Mouse (Mus musculus) lung, adult 2 months (tissue): ENCODE results near the gene D230025D16Rik. TPM values are rescaled to one million over a fixed set of nuclear protein-coding genes. Genes with fewer than 3 reads are reported as not detected.
"Not testable (repeated sequence)": the region's sequence is repeated elsewhere in the genome, so short reads cannot be mapped to it uniquely, and the experiment has no call there.

ENCODE experiments used
- DNase-seq: peaks from one replicate; pipeline ENCODE4 v3.0.0; 2022
- H3K4me1 ChIP-seq: fragments of 200-500 bp; 2 replicates; pipeline ENCODE4 v1.6.1; 2011; ENCODE audit warnings: low read length; ENCODE audit not compliant: control insufficient read depth, insufficient read depth
- H3K4me3 ChIP-seq: fragments of 200-500 bp; replicated peaks from 2 replicates; pipeline ENCODE3; 2011; ENCODE audit warnings: low read depth, mild to moderate bottlenecking, control low read depth, low read length; ENCODE audit errors: extremely low read depth
- CTCF ChIP-seq: fragments of 200-500 bp; IDR thresholded peaks from 2 replicates; pipeline ENCODE4 v1.5.1; 2011; ENCODE audit warnings: mild to moderate bottlenecking, low read length, control low read depth; ENCODE audit not compliant: insufficient read depth
- POLR2A ChIP-seq: fragments of 200-500 bp; IDR thresholded peaks from 2 replicates; pipeline ENCODE4 v1.6.1; 2011; ENCODE audit warnings: low read depth, mild to moderate bottlenecking, control low read depth, low read length, borderline replicate concordance; ENCODE audit errors: extremely low read depth
- WGBS: fragments of 180-500 bp; shearing (Covaris S2); methylation state at CpG from one replicate; pipeline ENCODE4 v1.1.7; 2018; 5-methylcytosine and 5-hydroxymethylcytosine counted together
- polyA plus RNA-seq: library from polyadenylated mRNA; depleted of rRNA; stranded (reverse); fragments of >200 nt; gene quantifications from 2 replicates; pipeline ENCODE4 v1.2.3, GENCODE M21; 2012

The D230025D16Rik gene
- polyA plus RNA-seq, 1 experiment: 64.8 TPM

- Histone ChIP-seq H3K4me3 (peak within 1 kb of the TSS; percentile 75), H3K4me1 (peaks cover 12% of the 10 kb centered on the region)
- WGBS: 8% methylated on average over 43 of the region's 43 CpGs
- TF ChIP-seq CTCF (no peak; the same call in 1 of the 2 replicates), POLR2A (no peak)
- peak; percentile 36 for DNase-seq
Measured at GRCm38 (mm10) chr8:105289805-105290460, 65.0 kb downstream of the D230025D16Rik start, which contains the start of gene 4931428F04Rik. 4931428F04Rik (minus strand) TSS chr8:105289864.

DNA sequence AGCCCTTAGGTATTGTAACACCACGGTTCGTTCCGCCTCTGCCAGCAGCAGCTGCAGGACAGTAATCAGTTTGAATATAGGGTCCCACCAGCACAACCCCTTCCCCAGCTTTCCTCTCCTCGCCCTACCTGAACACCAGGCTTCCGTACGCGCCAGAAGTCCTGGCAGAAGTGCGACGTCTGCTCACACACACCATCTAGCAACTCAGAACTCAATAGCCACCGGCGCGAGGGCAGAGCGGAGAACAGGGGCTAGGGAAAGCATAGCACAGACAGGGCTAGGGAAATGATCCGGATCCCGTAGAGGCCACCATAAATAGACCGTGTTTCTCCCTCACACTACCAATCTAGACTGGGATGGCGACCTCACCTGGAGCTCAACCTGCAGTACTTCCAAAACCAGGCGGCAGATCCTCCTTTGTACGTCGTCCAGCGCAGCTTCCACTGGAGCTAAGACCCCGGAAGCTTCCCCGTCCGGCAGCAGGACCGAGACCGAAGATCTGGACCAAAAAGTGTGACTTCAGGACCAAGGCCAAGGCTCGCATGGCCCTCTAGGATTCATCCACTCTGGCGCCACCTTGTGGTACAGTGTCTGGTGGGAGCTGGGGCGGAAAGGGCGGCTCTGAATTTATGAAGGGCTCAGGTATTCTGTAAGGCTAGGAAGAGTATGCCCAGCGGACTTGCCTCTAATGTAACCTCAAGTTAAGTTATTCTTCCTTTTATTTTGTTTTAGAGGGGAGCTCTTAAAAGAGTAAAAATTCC is 65.8 kb downstream of the D230025D16Rik start:
- peak; percentile 89 for DNase-seq
- peaks cover 15% of the 10 kb centered on the region for H3K4me1 ChIP-seq
- H3K4me3 ChIP-seq: no peak overlapping the region
- TF ChIP-seq CTCF: peak; percentile 94
- no peak for TF ChIP-seq POLR2A
- WGBS: 28% methylated on average over 31 of the region's 31 CpGs

DNA sequence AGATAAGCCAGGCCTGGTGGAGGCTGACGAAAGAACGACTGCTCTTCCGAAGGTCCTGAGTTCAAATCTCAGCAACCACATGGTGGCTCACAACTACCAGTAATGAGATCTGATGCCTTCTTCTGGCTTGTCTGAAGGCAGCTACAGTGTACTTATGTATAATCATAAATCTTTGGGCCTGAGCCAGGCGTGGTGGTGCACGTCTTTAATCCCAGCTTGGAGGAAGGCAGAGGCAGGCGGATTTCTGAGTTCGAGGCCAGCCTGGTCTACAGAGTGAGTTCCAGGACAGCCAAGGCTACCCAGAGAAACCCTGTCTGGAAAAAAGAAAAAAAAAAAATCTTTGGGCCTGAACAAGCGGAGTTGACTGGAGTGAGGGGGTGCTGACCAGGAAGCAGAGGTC is 66.4 kb downstream of the D230025D16Rik start:
- not testable (repeated sequence) for H3K4me3 ChIP-seq, DNase-seq
- 75% methylated on average over 8 of the region's 8 CpGs for WGBS
- H3K4me1 ChIP-seq: peaks cover 15% of the 10 kb centered on the region

DNA sequence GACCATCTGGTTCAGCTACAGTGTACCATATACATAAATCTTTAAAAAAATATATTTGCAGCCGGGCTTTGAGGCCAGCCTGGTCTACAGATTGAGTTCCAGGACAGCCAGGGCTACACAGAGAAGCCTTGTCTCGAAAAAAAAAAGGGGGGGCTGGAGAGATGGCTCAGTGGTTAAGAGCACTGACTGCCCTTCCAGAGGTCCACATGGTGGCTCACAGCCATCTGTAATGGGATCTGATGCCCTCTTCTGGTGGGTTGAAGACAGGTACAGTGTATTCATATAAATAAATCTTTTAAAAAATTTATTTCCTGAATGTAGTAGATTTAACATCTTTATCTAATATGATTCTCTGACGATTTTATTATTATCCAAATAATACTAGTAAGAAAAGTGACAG is 66.9 kb downstream of the D230025D16Rik start:
- H3K4me3 ChIP-seq, DNase-seq: not testable (repeated sequence)
- 64% methylated on average over 3 of the region's 3 CpGs for WGBS
- H3K4me1 ChIP-seq: peaks cover 15% of the 10 kb centered on the region

DNA sequence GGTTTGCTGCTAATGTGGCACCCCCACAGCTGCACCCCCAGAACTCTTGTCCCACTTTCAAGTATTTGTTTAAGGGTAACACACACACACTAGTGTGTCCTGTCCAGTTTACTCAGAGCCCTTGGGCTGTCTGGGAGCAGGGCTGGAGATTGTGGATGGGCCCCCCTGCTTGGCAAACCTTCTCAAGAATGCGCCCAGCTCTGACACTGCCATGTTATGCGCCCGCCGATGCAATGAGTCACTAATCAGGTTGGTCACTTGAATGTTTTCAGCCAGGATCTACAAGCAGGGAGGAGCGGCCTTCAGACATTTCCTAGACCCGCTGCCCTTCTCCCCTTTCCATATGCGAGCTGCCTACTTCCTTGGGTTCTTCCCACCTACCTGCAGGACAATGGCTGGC is 67.5 kb downstream of the D230025D16Rik start:
- no peak for DNase-seq
- Histone ChIP-seq H3K4me3 (no peak overlapping the region), H3K4me1 (peaks cover 19% of the 10 kb centered on the region)
- TF ChIP-seq CTCF (no peak), POLR2A (no peak)
- WGBS: 65% methylated on average over 7 of the region's 7 CpGs

GRCm38 (mm10) chr8:105293405-105293804 is 68.5 kb downstream of the D230025D16Rik start:
- TF ChIP-seq CTCF: no peak
- no peak for TF ChIP-seq POLR2A
- Histone ChIP-seq H3K4me3 (no peak overlapping the region), H3K4me1 (peaks cover 23% of the 10 kb centered on the region)
- WGBS: 77% methylated on average over 19 of the region's 19 CpGs
- no peak for DNase-seq

GRCm38 (mm10) chr8:105294776-105295175 is 69.8 kb downstream of the D230025D16Rik start:
- TF ChIP-seq CTCF (no peak), POLR2A (no peak)
- 56% methylated on average over 9 of the region's 9 CpGs for WGBS
- Histone ChIP-seq H3K4me1 (peaks cover 27% of the 10 kb centered on the region), H3K4me3 (peak overlapping the region; percentile 70)
- DNase-seq: no peak

DNA sequence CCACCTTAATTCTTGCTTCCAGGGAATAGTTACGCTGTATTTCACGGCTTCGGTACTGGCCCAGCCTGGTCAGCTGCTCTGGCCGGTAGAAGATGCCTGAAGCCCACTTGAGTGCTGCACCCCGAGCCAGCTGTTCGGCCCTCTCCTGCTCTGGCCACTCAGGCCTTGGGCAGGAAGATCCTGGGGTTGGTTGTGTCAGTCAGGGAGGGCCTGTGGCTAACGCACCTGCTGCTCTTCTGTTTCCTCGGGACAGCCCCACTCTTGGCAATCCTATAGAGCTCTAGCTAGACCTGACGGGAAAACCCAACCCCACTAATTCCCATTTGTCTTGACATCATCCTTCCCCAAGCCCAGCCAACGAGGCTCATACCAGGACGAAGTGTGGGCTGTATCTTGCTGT is 70.3 kb downstream of the D230025D16Rik start:
- peaks cover 23% of the 10 kb centered on the region for H3K4me1 ChIP-seq
- WGBS: 36% methylated on average over 11 of the region's 11 CpGs
- no peak for TF ChIP-seq POLR2A
- no peak for TF ChIP-seq CTCF
- peak overlapping the region; percentile 70 for H3K4me3 ChIP-seq
- no peak for DNase-seq

GRCm38 (mm10) chr8:105295895-105296573 is 71.1 kb downstream of the D230025D16Rik start, which contains the start of gene Exoc3l:
Exoc3l (minus strand) TSS chr8:105296101.
- Histone ChIP-seq H3K4me3 (peak within 1 kb of the TSS; percentile 70), H3K4me1 (peaks cover 18% of the 10 kb centered on the region)
- TF ChIP-seq CTCF (no peak), POLR2A (peak; percentile 44; the same call in 1 of the 2 replicates)
- WGBS: 22% methylated on average over 11 of the region's 11 CpGs
- no peak for DNase-seq
